Mouse (Mus musculus) cerebellum, adult 9-11 months (tissue): ENCODE measurements at regions not wholly inside any gene's neighbourhood (a gene's known extent, or its start where the extent isn't known, plus 50 kb on each side); places are given as distances from the start of the nearest gene placed in this dataset.

Source experiments
- DNase-seq: peaks from one replicate; pipeline ENCODE4 v3.0.0; 2022

- no peak for DNase-seq
These were observed 220.0 kb downstream of the CK137956 start for GRCm38 (mm10) chr4:127750781-127751180.

- DNase-seq: peak; percentile 11
These were observed 222.9 kb downstream of the CK137956 start for GRCm38 (mm10) chr4:127747876-127748275.

- DNase-seq: no peak
These were observed 234.0 kb downstream of the CK137956 start for GRCm38 (mm10) chr4:127736781-127737180.

GRCm38 (mm10) chr4:127736151-127736550 lies 234.6 kb downstream of the CK137956 start:
- no peak for DNase-seq

GRCm38 (mm10) chr4:127734641-127735040 lies 236.1 kb downstream of the CK137956 start:
- DNase-seq: no peak

GRCm38 (mm10) chr4:127718661-127719060 lies 252.1 kb downstream of the CK137956 start:
- DNase-seq: no peak

GRCm38 (mm10) chr4:127712274-127712673 lies 258.5 kb downstream of the CK137956 start:
- DNase-seq: no peak

GRCm38 (mm10) chr4:127710816-127711215 lies 259.9 kb downstream of the CK137956 start:
- DNase-seq: no peak

GRCm38 (mm10) chr4:127709746-127710145 lies 261.0 kb downstream of the CK137956 start:
- DNase-seq: no peak

- DNase-seq: no peak
These were observed 262.6 kb downstream of the CK137956 start for GRCm38 (mm10) chr4:127708186-127708585.

- DNase-seq: no peak
These were observed 263.6 kb downstream of the CK137956 start for GRCm38 (mm10) chr4:127707126-127707525.

GRCm38 (mm10) chr4:127701651-127702050 lies 269.1 kb downstream of the CK137956 start:
- no peak for DNase-seq

GRCm38 (mm10) chr4:127689986-127690385 lies 280.8 kb downstream of the CK137956 start:
- no peak for DNase-seq

GRCm38 (mm10) chr4:127685021-127685420 lies 285.7 kb downstream of the CK137956 start:
- DNase-seq: no peak

- DNase-seq: no peak
These were observed 291.4 kb downstream of the CK137956 start for GRCm38 (mm10) chr4:127679391-127679790.

GRCm38 (mm10) chr4:127678437-127678836 lies 292.3 kb downstream of the CK137956 start:
- no peak for DNase-seq

- no peak for DNase-seq
These were observed 294.9 kb downstream of the CK137956 start for GRCm38 (mm10) chr4:127675745-127676315.

GRCm38 (mm10) chr4:127659950-127660349 lies 302.0 kb upstream of the Gjb5 start:
- DNase-seq: no peak

GRCm38 (mm10) chr4:127651601-127652000 lies 293.6 kb upstream of the Gjb5 start:
- DNase-seq: no peak

GRCm38 (mm10) chr4:127648011-127648410 lies 290.0 kb upstream of the Gjb5 start:
- DNase-seq: no peak

- DNase-seq: no peak
These were observed 289.2 kb upstream of the Gjb5 start for GRCm38 (mm10) chr4:127647189-127647588.

GRCm38 (mm10) chr4:127640251-127641085 lies 282.5 kb upstream of the Gjb5 start:
- DNase-seq: peak; percentile 1

- no peak for DNase-seq
These were observed 281.8 kb upstream of the Gjb5 start for GRCm38 (mm10) chr4:127639765-127640164.

GRCm38 (mm10) chr4:127636934-127637333 lies 279.0 kb upstream of the Gjb5 start:
- no peak for DNase-seq
